ENCODE assay signal across 9 mouse cellular contexts in genomic region chr15:98993865-98994264, GRCm38 (mm10). TPM values are rescaled to one million over a fixed set of nuclear protein-coding genes. Genes with fewer than 3 reads are reported as not detected.
DNase-seq lines count a peak whose midpoint lies in the region; ATAC-seq and TF ChIP-seq lines count a peak whose summit lies in the region.
"Had no signal": no experiment of that assay in that cellular context is flagged by ENCODE, and none has a peak within 500 bp of the region (broad histone marks: within the 10 kb centered on the region; RNA-seq: fewer than 3 reads in every experiment).

No protein-coding gene starts in this region.

- no peaks in the 10 kb centered on the region for H3K9me3 ChIP-seq in heart, embryonic 15.5 days (replicated peaks)
- H3K9me3 ChIP-seq in liver, embryonic 16.5 days (replicated peaks; ENCODE audit: control insufficient read depth, low read length) = no peaks in the 10 kb centered on the region
- H3K9me3 ChIP-seq in neural tube, embryonic 12.5 days = no peaks in the 10 kb centered on the region

- no peaks in the 10 kb centered on the region for H3K27me3 ChIP-seq in heart, embryonic 15.5 days
- H3K27me3 ChIP-seq in liver, embryonic 16.5 days (ENCODE audit: control insufficient read depth, insufficient read depth, low read depth, low read length) = no peaks in the 10 kb centered on the region
- H3K27me3 ChIP-seq in neural tube, embryonic 12.5 days (replicated peaks) = no peaks in the 10 kb centered on the region
- H3K27me3 ChIP-seq in testis, adult 2 months (ENCODE audit: control insufficient read depth, insufficient read depth, low read length) = no peaks in the 10 kb centered on the region

- TF ChIP-seq CTCF in testis, adult 2 months (IDR thresholded peaks at IDR 0.05; ENCODE audit: control insufficient read depth, insufficient read depth, insufficient replicate concordance, low read depth, low read length) = peak; percentile 84

- ATAC-seq in erythroblast, adult 5-6 weeks (replicated peaks; ENCODE audit: low FRiP score, poor library complexity, severe bottlenecking) = peak; percentile 76
- no peak for ATAC-seq in heart, embryonic 15.5 days (replicated peaks; ENCODE audit: insufficient number of reproducible peaks, insufficient read depth, low FRiP score, low read depth)
- ATAC-seq in liver, embryonic 16.5 days (ENCODE audit: low read depth) = no peak
- ATAC-seq in neural tube, embryonic 12.5 days (ENCODE audit: low FRiP score, low read depth) = no peak

- no peak overlapping the region for H3K4me3 ChIP-seq in heart, embryonic 15.5 days
- no peak overlapping the region for H3K4me3 ChIP-seq in liver, embryonic 16.5 days (ENCODE audit: low read depth, low read length)
- no peak overlapping the region for H3K4me3 ChIP-seq in neural tube, embryonic 12.5 days
- H3K4me3 ChIP-seq in testis, adult 2 months (ENCODE audit: control insufficient read depth, low read depth, low read length) = no peak overlapping the region

- H3K9ac ChIP-seq in heart, embryonic 15.5 days = no peak overlapping the region
- no peak overlapping the region; the same call in 1 of the 2 replicates for H3K9ac ChIP-seq in liver, embryonic 16.5 days (ENCODE audit: low read depth, low read length)
- H3K9ac ChIP-seq in neural tube, embryonic 12.5 days = no peak overlapping the region

- peaks cover 55% of the 10 kb centered on the region for H3K4me1 ChIP-seq in heart, embryonic 15.5 days (replicated peaks)
- H3K4me1 ChIP-seq in liver, embryonic 16.5 days (ENCODE audit: control insufficient read depth, low read depth, low read length) = peaks cover 22% of the 10 kb centered on the region
- H3K4me1 ChIP-seq in neural tube, embryonic 12.5 days = peaks cover 54% of the 10 kb centered on the region
- peaks cover 26% of the 10 kb centered on the region for H3K4me1 ChIP-seq in testis, adult 2 months (ENCODE audit: control insufficient read depth, insufficient read depth, low read length)

- H3K4me2 ChIP-seq in heart, embryonic 15.5 days = peak overlapping the region; percentile 75
- H3K4me2 ChIP-seq in liver, embryonic 16.5 days (ENCODE audit: low read depth, low read length) = peak overlapping the region; percentile 73; the same call in 1 of the 2 replicates
- H3K4me2 ChIP-seq in neural tube, embryonic 12.5 days (replicated peaks) = peak overlapping the region; percentile 71

- no peak for TF ChIP-seq POLR2A in testis, adult 2 months (IDR thresholded peaks at IDR 0.05; ENCODE audit: control insufficient read depth, low read depth, low read length)

- WGBS in heart, embryonic 15.5 days = 1% methylated on average over 11 of the region's 11 CpGs
- 2% methylated on average over 11 of the region's 11 CpGs for WGBS in liver, embryonic 16.5 days (ENCODE audit: insufficient replicate concordance)
- 3% methylated on average over 11 of the region's 11 CpGs for WGBS in neural tube, embryonic 12.5 days

- peak; percentile 90 for DNase-seq in CD4-positive helper T cell, adult 2 months (ENCODE audit: low read depth, low spot score)
- peak; percentile 66 to 68 for DNase-seq in adrenal gland, postnatal 4 days (ENCODE audit: low spot score in 2 of 2)
- peak; percentile 89 for DNase-seq in kidney, postnatal 14 days

- H3K36me3 ChIP-seq in heart, embryonic 15.5 days = no peaks in the 10 kb centered on the region
- H3K36me3 ChIP-seq in liver, embryonic 16.5 days (ENCODE audit: control insufficient read depth, insufficient read depth) = no peaks in the 10 kb centered on the region
- H3K36me3 ChIP-seq in neural tube, embryonic 12.5 days = no peaks in the 10 kb centered on the region
- no peaks in the 10 kb centered on the region for H3K36me3 ChIP-seq in testis, adult 2 months (ENCODE audit: control insufficient read depth, insufficient read depth, low read length)

- peak overlapping the region; percentile 97 for H3K27ac ChIP-seq in heart, embryonic 15.5 days
- H3K27ac ChIP-seq in liver, embryonic 16.5 days (ENCODE audit: low read length) = no peak overlapping the region; the same call in 1 of the 2 replicates
- no peak overlapping the region for H3K27ac ChIP-seq in neural tube, embryonic 12.5 days
- no peak overlapping the region for H3K27ac ChIP-seq in testis, adult 2 months (ENCODE audit: control insufficient read depth, insufficient read depth, low read depth, low read length)

RNA-seq across cellular contexts. Expression of gene Tuba1c, which starts 35.8 kb away (rescaled TPM):
- total RNA-seq in adrenal gland, postnatal 4 days (2021) = 100 to 1,000 TPM; 200 to 217 TPM
- total RNA-seq in erythroblast, adult 5-6 weeks (2015; ENCODE audit: low replicate concordance) = 73.8 and 96.1 TPM in 2 replicates
- 36.4 and 46.4 TPM in 2 replicates for total RNA-seq in erythroblast, adult 5-6 weeks (2017; ENCODE audit: low replicate concordance)
- polyA plus RNA-seq in heart, embryonic 15.5 days (2015; fragmentation: Nextera tagmentation; extraction: Ambion mirVana) = 117 and 139 TPM in 2 replicates
- polyA plus RNA-seq in liver, embryonic 16.5 days (2015; fragmentation: Nextera tagmentation; extraction: Ambion mirVana) = 251 and 260 TPM in 2 replicates
- 62.0 and 64.6 TPM in 2 replicates for polyA plus RNA-seq in neural tube, embryonic 12.5 days (2016; fragmentation: Nextera tagmentation; extraction: Ambion mirVana)
- polyA plus RNA-seq in testis, adult 2 months (2012; rRNA removed) = 223 and 227 TPM in 2 replicates

RNA-seq across cellular contexts. Expression of gene Tuba1a, which starts 40.4 kb away (rescaled TPM):
- total RNA-seq in adrenal gland, postnatal 4 days (2021) = 100 to 1,000 TPM; 323 to 446 TPM
- total RNA-seq in erythroblast, adult 5-6 weeks (2015; ENCODE audit: low replicate concordance) = 15.3 and 19.6 TPM in 2 replicates
- total RNA-seq in erythroblast, adult 5-6 weeks (2017; ENCODE audit: low replicate concordance) = 4.3 and 5.9 TPM in 2 replicates
- 719 and 906 TPM in 2 replicates for polyA plus RNA-seq in heart, embryonic 15.5 days (2015; fragmentation: Nextera tagmentation; extraction: Ambion mirVana)
- polyA plus RNA-seq in liver, embryonic 16.5 days (2015; fragmentation: Nextera tagmentation; extraction: Ambion mirVana) = 48.1 and 57.9 TPM in 2 replicates
- 10,701 and 10,796 TPM in 2 replicates for polyA plus RNA-seq in neural tube, embryonic 12.5 days (2016; fragmentation: Nextera tagmentation; extraction: Ambion mirVana)
- 77.2 and 93.1 TPM in 2 replicates for polyA plus RNA-seq in testis, adult 2 months (2012; rRNA removed)

RNA-seq across cellular contexts. Expression of gene Gm49450, which starts 40.5 kb away (rescaled TPM):
- not detected for total RNA-seq in adrenal gland, postnatal 4 days (2021)
- not detected in 2 replicates for total RNA-seq in erythroblast, adult 5-6 weeks (2015; ENCODE audit: low replicate concordance)
- total RNA-seq in erythroblast, adult 5-6 weeks (2017; ENCODE audit: low replicate concordance) = 4.7 TPM in 1 of 2 replicates, not detected in the other
- polyA plus RNA-seq in heart, embryonic 15.5 days (2015; fragmentation: Nextera tagmentation; extraction: Ambion mirVana) = not detected in 2 replicates
- not detected in 2 replicates for polyA plus RNA-seq in liver, embryonic 16.5 days (2015; fragmentation: Nextera tagmentation; extraction: Ambion mirVana)
- polyA plus RNA-seq in neural tube, embryonic 12.5 days (2016; fragmentation: Nextera tagmentation; extraction: Ambion mirVana) = not detected in 2 replicates
- polyA plus RNA-seq in testis, adult 2 months (2012; rRNA removed) = 2.3 and 2.4 TPM in 2 replicates
- total RNA-seq: layer of hippocampus, postnatal 25 days had no signal

RNA-seq across cellular contexts. Expression of gene Tuba1b, which starts 59.5 kb away (rescaled TPM):
- 100 to 1,000 TPM; 512 to 526 TPM for total RNA-seq in adrenal gland, postnatal 4 days (2021)
- 804 and 902 TPM in 2 replicates for total RNA-seq in erythroblast, adult 5-6 weeks (2015; ENCODE audit: low replicate concordance)
- total RNA-seq in erythroblast, adult 5-6 weeks (2017; ENCODE audit: low replicate concordance) = 180 and 247 TPM in 2 replicates
- polyA plus RNA-seq in heart, embryonic 15.5 days (2015; fragmentation: Nextera tagmentation; extraction: Ambion mirVana) = 1,310 and 1,493 TPM in 2 replicates
- polyA plus RNA-seq in liver, embryonic 16.5 days (2015; fragmentation: Nextera tagmentation; extraction: Ambion mirVana) = 934 and 938 TPM in 2 replicates
- 1,299 and 1,329 TPM in 2 replicates for polyA plus RNA-seq in neural tube, embryonic 12.5 days (2016; fragmentation: Nextera tagmentation; extraction: Ambion mirVana)
- 124 and 148 TPM in 2 replicates for polyA plus RNA-seq in testis, adult 2 months (2012; rRNA removed)

Comparison
In these comparisons a context has a peak if more than half of its experiments do, and no peak if none do; other contexts are left out.
1. RNA of gene Tuba1a, which starts 40.4 kb away (polyA plus RNA-seq): 10,701 to 10,796 TPM in neural tube, embryonic 12.5 days; 719 to 906 TPM in heart, embryonic 15.5 days, 77.2 to 93.1 TPM in testis, adult 2 months and 48.1 to 57.9 TPM in liver, embryonic 16.5 days; every median in the first group is over 10 times any median in the second.
2. Peak in every context shown above with its lines, with median percentiles within 50 percentile points of each other: DNase-seq and H3K4me2 ChIP-seq.